Mouse (Mus musculus) liver, adult 2 months (tissue): ENCODE data around the gene Arrdc5.

Source experiments
- CTCF ChIP-seq: fragments of 200-500 bp; IDR thresholded peaks from 2 replicates; pipeline ENCODE4 v1.5.1; 2011; ENCODE audit warnings: low read depth, low read length, control low read depth
- POLR2A ChIP-seq: fragments of 200-500 bp; IDR thresholded peaks from 2 replicates; pipeline ENCODE4 v1.6.1; 2011; ENCODE audit warnings: low read length, control low read depth; ENCODE audit not compliant: insufficient read depth; ENCODE audit errors: extremely low read depth

- peak; percentile 92 for TF ChIP-seq CTCF
- TF ChIP-seq POLR2A: peak; percentile 57; the same call in 1 of the 2 replicates
Measured at GRCm38 (mm10) chr17:56255863-56256238, 44.2 kb downstream of the Arrdc5 start.
